9 mouse cellular contexts compared by ENCODE assay signal in genomic region chr4:114843097-114843721, GRCm38 (mm10). TPM values are rescaled to one million over a fixed set of nuclear protein-coding genes. Genes with fewer than 3 reads are reported as not detected.
A peak's percentile ranks its signal among the peaks of the same experiment; 100 is the strongest.
DNase-seq lines count a peak whose midpoint lies in the region; ATAC-seq and TF ChIP-seq lines count a peak whose summit lies in the region.
"Had no signal": no experiment of that assay in that cellular context is flagged by ENCODE, and none has a peak within 500 bp of the region (broad histone marks: within the 10 kb centered on the region; RNA-seq: fewer than 3 reads in every experiment).

No protein-coding gene starts in this region.

- peaks cover 27% of the 10 kb centered on the region for H3K27me3 ChIP-seq in lung, embryonic 16.5 days (ENCODE audit: control insufficient read depth, insufficient read depth, low read depth, low read length)
- peaks cover 77% of the 10 kb centered on the region for H3K27me3 ChIP-seq in forebrain, embryonic 13.5 days
- H3K27me3 ChIP-seq in neural tube, embryonic 15.5 days (replicated peaks): peaks cover 57% of the 10 kb centered on the region

- peaks cover 5% of the 10 kb centered on the region for H3K4me1 ChIP-seq in lung, embryonic 16.5 days (replicated peaks; ENCODE audit: control insufficient read depth, insufficient read depth, low read length)
- H3K4me1 ChIP-seq in lung, adult 2 months (ENCODE audit: control insufficient read depth, insufficient read depth, low read length): no peaks in the 10 kb centered on the region
- peaks cover 7% of the 10 kb centered on the region for H3K4me1 ChIP-seq in forebrain, embryonic 13.5 days
- peaks cover 14% of the 10 kb centered on the region for H3K4me1 ChIP-seq in neural tube, embryonic 15.5 days

- TF ChIP-seq CTCF in lung, adult 2 months (IDR thresholded peaks at IDR 0.05; ENCODE audit: insufficient read depth, low read length): no peak

- H3K9me3 ChIP-seq in lung, embryonic 16.5 days (ENCODE audit: control insufficient read depth, low read length): no peaks in the 10 kb centered on the region
- no peaks in the 10 kb centered on the region for H3K9me3 ChIP-seq in forebrain, embryonic 13.5 days (replicated peaks)
- no peaks in the 10 kb centered on the region for H3K9me3 ChIP-seq in neural tube, embryonic 15.5 days (replicated peaks)

- peak; percentile 52; the same call in 1 of the 2 replicates for ATAC-seq in lung, embryonic 16.5 days (ENCODE audit: low read depth)
- ATAC-seq in forebrain, embryonic 13.5 days: peak; percentile 43; the same call in 1 of the 2 replicates
- peak; percentile 60 for ATAC-seq in neural tube, embryonic 15.5 days (ENCODE audit: low FRiP score)

- peak overlapping the region; percentile 50 for H3K9ac ChIP-seq in lung, embryonic 16.5 days (ENCODE audit: low read length)
- peak overlapping the region; percentile 58 for H3K9ac ChIP-seq in forebrain, embryonic 13.5 days
- peak overlapping the region; percentile 53 for H3K9ac ChIP-seq in neural tube, embryonic 15.5 days (replicated peaks)

- peak overlapping the region; percentile 46 for H3K4me3 ChIP-seq in lung, embryonic 16.5 days (ENCODE audit: low read length)
- H3K4me3 ChIP-seq in lung, adult 2 months (replicated peaks; ENCODE audit: extremely low read depth, low read depth, low read length): no peak overlapping the region
- H3K4me3 ChIP-seq in forebrain, embryonic 13.5 days: peak overlapping the region; percentile 44
- peak overlapping the region; percentile 48 for H3K4me3 ChIP-seq in neural tube, embryonic 15.5 days (replicated peaks)

- no peaks in the 10 kb centered on the region for H3K36me3 ChIP-seq in lung, embryonic 16.5 days (ENCODE audit: control insufficient read depth, insufficient read depth, low read length)
- H3K36me3 ChIP-seq in forebrain, embryonic 13.5 days (ENCODE audit: poor library complexity, severe bottlenecking): no peaks in the 10 kb centered on the region
- no peaks in the 10 kb centered on the region for H3K36me3 ChIP-seq in neural tube, embryonic 15.5 days

- no peak overlapping the region for H3K27ac ChIP-seq in lung, embryonic 16.5 days (ENCODE audit: low read length)
- H3K27ac ChIP-seq in forebrain, embryonic 13.5 days: no peak overlapping the region
- no peak overlapping the region for H3K27ac ChIP-seq in neural tube, embryonic 15.5 days (replicated peaks)
- H3K27ac ChIP-seq: macrophage had no signal

- DNase-seq in lung, adult 2 months: no peak
- DNase-seq in kidney, postnatal 4 days: peak; percentile 74 to 86
- no peak for DNase-seq in thymus, postnatal 10 days (ENCODE audit: low spot score in 2 of 2)
- no peak for DNase-seq in testis, postnatal 10 days (ENCODE audit: low spot score)
- DNase-seq in lung, postnatal 25 days (ENCODE audit: low spot score): no peak

- WGBS in lung, embryonic 16.5 days: 2% methylated on average over 51 of the region's 51 CpGs
- WGBS in lung, adult 2 months: 4% methylated on average over 51 of the region's 51 CpGs
- WGBS in forebrain, embryonic 13.5 days: under 1% methylated on average over 51 of the region's 51 CpGs
- 1% methylated on average over 51 of the region's 51 CpGs for WGBS in neural tube, embryonic 15.5 days

- TF ChIP-seq POLR2A in lung, adult 2 months (IDR thresholded peaks at IDR 0.05; ENCODE audit: borderline replicate concordance, extremely low read depth, low read depth, low read length): no peak

- H3K4me2 ChIP-seq in lung, embryonic 16.5 days (ENCODE audit: low read depth, low read length): peak overlapping the region; percentile 67
- peak overlapping the region; percentile 69 for H3K4me2 ChIP-seq in forebrain, embryonic 13.5 days
- peak overlapping the region; percentile 95 for H3K4me2 ChIP-seq in neural tube, embryonic 15.5 days

RNA-seq across cellular contexts. Expression of gene Gm12830, which starts 21.7 kb away (rescaled TPM):
- not detected in 2 replicates for polyA plus RNA-seq in lung, embryonic 16.5 days (2015; fragmentation: Nextera tagmentation; extraction: Ambion mirVana)
- not detected in 2 replicates for polyA plus RNA-seq in lung, adult 2 months (2012; rRNA removed)
- not detected in 2 replicates for polyA plus RNA-seq in forebrain, embryonic 13.5 days (2015; fragmentation: Nextera tagmentation; extraction: Ambion mirVana)
- not detected in 2 replicates for polyA plus RNA-seq in neural tube, embryonic 15.5 days (2015; fragmentation: Nextera tagmentation; extraction: Ambion mirVana)
- polyA plus RNA-seq: macrophage had no signal

Comparison
In these comparisons a context has a peak if more than half of its experiments do, and no peak if none do; other contexts are left out.
1. DNase-seq: peak in kidney, postnatal 4 days (2 of 2); none in lung, adult 2 months (single experiment), thymus, postnatal 10 days (0 of 2), testis, postnatal 10 days (single experiment) and lung, postnatal 25 days (single experiment).
2. Peak in every context shown above with its lines, with median percentiles within 50 percentile points of each other: ATAC-seq, H3K4me2 ChIP-seq and H3K9ac ChIP-seq.